Mouse (Mus musculus): Measurements from ENCODE around the gene Setd4.

- TF ChIP-seq CTCF (IDR thresholded peaks at IDR 0.05; ENCODE audit: low read depth), result no peak
- no peak for TF ChIP-seq EP300 (IDR thresholded peaks at IDR 0.05; ENCODE audit: low read depth)
These were observed 29.2 kb downstream of the Setd4 start for GRCm38 (mm10) chr16:93574521-93575191.

Data from liver, postnatal 0 days (tissue).